Mouse (Mus musculus): ENCODE results near the gene Rab4a.

GRCm38 (mm10) chr8:123858941-123859647 lies 53.3 kb downstream of the Rab4a start:
- TF ChIP-seq CTCF (IDR thresholded peaks at IDR 0.05; ENCODE audit: control insufficient read depth, insufficient read depth, insufficient read length) (peak; percentile 9), CEBPB (IDR thresholded peaks at IDR 0.05; ENCODE audit: low read depth) (no peak), MAX (IDR thresholded peaks at IDR 0.05) (no peak)

Data from C2C12 (cell line).